Mouse (Mus musculus): ENCODE data around the gene Trim2.

Gene Trim2

DNA sequence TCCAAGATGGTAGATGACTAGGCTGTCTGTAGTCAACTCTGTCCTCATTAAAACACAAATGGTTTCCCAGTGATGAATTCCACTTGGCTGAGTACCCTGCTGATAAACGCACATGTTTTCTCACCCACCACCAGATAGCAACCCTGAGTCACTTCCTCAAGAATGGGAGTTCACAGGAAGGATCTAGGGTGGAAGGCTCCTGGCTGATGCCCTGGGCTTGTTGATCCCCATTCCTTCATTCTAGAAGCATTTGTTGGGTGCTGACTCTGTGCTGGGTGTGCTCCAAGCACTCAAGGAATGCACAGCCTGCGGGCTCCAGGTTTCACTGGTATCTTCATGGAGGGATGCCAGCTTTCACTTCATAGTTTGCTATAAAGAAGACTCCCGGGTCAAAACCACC, 12.8 kb upstream of the Trim2 start:
- DNase-seq (ENCODE audit: low spot score), result no peak

DNA sequence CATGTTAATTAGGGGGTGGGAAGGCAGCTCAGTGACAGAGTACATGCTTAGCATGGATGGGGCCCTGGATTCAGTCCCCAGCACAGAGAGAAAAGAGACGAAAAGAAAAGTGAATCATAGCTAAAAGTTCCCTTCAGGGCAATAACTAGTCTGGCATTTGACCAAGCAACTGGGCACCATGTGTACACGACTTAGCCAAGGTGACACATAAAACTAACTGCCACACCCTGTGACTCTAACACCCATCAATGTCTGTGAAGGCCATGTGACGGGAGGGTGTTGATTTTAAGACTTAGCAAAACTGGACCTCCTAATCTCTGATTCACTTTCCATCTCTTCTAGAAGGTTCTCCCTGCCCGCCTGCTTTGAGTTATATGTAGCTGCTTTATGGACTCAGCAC, 12.2 kb upstream of the Trim2 start:
- no peak for DNase-seq (ENCODE audit: low spot score)

DNA sequence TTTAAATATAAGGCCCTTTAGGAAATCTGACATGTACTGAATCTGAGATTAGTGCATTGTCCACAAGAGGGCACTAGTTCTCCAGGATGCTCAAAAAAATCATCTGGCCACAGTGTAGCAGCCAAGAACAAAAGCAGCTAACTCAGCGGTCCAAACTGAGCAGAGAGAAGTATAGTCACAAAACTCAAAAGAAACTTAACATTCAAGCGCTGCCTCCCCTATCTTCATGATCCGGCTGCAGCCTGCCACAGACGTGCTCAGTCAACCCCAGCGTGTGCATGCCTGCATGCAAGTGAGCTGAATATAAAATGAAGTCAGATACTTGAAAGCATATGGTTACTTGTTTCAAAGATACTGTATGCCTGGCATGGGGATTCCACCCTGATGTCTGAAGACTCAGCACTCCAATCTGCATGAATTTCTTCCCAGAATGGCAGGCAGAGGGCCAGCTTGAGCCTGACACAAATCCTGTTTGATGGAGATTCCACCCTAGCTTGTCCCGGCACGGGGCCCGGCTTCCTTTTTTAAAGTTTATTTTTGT, 8.0 kb upstream of the Trim2 start:
- DNase-seq (ENCODE audit: low spot score), result peak; percentile 74

DNA sequence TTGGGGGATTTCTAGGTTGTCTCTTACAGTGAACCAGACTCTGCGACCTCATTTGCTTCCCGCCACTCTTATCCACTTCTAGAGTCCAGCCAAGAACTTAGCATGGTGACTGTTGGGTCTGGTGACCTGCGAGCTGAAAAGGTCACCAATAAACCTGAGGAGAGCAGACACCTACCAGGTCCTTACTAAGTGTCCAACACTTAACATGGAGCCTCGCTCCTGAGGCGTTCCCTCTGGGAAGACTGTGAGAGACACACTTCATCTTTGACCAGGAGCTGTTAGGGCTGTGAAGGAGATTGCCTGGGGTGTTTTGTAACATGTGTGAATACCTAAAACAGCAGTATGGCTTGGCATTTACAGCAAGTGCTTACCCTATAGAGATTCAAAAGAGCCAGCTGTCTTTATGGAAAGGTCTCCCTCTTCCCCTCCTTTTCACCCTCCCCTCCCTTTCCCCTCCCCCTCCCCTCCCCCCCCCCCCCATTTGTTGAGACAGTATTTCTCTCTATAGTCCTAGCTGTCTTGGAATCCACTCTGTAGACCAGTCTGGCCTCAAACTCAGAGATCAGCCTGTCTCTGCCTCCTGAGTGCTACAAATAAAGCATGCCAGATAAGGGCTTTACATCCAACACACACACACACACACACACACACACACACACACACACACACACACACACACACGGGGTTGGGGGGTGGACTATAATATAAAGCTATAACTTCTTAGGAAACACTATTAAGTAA, 7.3 kb upstream of the Trim2 start:
- DNase-seq (ENCODE audit: low spot score), result no peak

DNA sequence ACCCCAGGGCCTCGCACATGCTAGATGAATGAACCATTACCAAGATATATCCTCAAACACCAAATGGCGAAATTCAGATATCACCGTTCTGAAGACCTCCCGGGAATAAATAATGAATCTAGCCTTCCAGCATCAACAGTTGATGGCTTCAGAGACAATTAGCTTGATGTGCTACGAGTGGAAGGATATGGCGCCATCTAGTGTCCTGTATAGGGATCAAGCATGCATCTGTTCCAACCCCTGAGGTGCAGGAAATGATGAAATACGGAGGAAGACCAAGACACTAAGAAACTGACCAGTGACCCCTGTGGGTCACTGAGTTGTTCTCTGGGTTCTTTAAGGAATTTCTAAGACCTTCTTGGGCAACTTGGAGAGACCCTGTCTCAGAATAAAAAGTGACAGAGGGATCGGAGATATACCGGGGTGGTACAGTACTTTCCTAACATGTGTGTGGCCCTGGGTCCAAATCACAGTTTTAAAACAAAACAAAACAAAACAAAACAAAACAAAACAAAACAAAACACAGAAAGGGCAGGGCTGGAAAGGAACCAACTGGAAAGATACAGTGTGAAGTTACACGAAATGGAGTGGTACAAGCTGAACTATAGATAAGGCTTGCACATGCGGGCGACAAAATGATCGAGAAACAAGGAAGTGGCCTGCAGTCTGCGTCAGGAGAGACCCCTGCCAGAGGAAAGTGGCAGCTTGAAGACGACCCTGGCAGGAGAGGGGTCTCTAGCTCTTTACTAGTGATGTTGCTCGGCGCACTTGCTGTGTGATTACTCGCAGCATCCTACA, 6.5 kb upstream of the Trim2 start:
- DNase-seq (ENCODE audit: low spot score), result peak; percentile 82

DNA sequence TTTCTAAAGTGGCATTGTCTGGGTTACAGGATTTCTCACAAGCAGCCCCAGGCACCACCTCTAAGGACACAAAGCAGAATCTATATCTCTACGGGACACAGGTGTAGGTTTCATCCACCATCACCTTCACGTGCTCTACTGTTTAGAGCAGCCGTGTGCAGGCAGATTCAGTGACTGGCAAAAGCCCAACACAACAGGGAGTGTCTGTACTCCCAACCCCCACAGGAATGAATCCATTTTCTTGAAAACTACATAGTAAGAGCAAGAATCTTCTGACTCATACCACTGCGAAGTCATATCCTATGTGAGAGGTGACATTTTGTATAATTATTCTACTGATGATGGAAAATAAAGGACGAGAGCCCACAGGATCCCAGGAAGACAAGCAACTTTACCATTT, 5.6 kb upstream of the Trim2 start:
- DNase-seq (ENCODE audit: low spot score), result no peak

DNA sequence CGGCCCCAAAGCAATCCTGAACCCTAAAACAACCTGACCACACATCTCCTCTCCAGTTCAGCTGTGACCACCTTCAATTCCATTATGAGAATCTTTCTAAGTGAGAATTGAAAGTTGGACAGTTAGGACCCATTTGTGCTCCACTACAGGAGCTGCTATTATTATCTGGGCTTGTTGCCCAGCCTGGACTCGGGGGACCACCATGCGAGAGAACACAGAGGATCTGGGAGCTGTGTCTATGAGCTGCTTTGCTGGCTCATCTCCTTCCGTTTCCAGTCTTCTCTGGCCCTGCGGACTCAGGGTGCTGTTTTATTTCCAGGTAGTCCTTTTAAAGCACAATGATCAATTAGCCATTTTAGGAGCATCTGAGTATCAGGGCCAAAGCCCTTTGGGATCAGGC, 839 bp upstream of the Trim2 start:
- no peak for DNase-seq (ENCODE audit: low spot score)

DNA sequence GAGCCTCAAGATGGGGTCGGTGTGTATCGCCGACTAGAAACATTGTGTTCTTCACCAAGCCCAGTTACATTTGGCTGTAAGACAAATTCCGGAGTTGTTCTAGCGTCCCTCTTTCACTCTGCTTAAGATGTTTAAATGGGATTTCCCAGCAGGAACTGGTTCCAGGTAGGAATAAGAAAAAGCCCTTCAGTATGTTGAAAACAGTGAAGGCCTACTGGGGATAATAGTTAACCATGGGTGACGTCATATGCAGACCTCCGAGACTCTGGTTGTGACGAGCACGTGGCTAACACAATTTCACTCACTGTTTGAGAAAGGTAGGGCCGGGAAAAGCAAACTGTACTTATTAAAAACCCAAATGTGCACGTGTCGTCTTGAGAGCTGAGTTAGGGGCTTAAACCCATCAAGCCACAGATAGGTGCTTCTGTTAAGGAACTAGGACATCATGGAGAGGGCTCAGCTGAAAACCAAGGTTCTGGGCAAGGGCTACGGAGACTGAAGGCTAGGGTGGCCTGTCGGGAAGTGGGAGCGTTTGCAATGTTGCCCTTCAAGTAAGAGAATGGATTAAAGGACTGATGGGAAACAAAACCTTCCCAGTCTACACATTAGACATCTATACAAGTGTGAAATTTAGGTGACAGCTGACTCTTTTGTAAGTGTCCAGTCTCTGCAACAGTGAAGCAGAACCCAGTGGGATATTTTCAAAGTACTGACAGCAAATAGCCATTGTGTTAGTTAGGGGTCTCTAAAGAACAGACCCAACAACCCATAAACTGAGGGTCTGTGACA, 761 bp downstream of the Trim2 start:
- DNase-seq (ENCODE audit: low spot score), result no peak

DNA sequence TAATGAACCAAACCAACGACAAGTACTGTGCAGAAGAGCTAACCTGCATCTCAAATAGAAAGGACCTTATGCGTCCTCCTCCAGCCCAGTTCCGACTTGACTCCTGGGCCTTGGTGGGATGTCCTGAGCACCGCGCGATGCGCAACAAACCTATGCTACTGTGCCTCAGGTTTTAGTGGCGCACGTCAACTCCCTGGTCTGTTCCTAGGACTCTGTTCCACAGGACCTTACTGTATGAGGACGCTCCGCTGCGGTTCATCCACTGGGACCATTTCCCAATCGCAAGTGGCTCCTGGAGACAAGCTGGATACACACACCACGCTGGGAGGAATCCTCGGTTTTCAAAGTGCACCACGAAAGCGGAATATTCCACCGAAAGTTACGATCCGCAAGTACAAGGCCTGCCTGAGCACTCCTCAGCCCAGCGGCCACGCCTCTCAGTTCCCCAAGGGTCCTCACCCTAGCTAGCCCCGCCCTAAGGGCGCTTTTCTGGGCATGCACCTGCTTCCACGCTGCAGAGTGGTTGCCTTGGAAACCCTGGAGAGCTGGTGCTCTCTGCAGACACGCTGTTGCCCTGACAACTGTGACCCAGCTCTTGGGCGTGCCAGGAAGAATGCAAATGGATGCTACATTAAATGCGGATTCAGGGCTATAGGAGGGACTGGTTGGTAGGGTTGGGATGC, 1.5 kb downstream of the Trim2 start:
- peak; percentile 75 for DNase-seq (ENCODE audit: low spot score)

DNA sequence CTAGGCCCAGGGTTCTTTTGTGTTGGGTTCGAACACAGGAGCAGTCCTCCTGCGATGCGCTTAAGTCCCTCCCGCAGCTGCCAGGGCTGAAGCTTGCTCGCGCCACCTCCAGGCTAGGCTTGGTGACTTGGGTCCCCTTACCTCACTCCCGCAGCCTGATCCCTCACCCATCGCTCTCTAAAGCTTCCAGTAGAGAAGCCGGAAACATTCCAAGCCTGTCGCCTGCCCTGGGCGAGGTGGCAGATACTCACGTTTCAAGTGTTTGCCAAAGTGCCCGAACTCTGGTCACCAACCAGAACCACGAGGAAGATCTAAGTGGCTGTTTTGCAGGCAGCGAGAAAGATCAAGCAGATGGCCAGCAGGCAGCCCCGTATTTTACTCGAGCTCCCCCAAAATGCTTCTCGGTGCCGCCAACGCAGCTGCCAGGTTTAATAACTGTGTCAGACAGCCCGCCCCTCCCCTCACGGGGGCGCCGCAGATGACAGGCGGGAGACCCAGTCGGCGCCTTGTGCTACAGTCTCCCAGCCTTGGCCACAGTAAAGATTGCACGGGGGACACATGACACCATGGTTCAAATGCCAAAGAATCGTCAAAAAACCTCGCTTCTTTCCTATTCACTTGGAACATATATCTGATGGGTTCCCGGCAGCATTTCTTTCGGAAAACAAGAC, 2.2 kb downstream of the Trim2 start:
- peak; percentile 67 for DNase-seq (ENCODE audit: low spot score)

DNA sequence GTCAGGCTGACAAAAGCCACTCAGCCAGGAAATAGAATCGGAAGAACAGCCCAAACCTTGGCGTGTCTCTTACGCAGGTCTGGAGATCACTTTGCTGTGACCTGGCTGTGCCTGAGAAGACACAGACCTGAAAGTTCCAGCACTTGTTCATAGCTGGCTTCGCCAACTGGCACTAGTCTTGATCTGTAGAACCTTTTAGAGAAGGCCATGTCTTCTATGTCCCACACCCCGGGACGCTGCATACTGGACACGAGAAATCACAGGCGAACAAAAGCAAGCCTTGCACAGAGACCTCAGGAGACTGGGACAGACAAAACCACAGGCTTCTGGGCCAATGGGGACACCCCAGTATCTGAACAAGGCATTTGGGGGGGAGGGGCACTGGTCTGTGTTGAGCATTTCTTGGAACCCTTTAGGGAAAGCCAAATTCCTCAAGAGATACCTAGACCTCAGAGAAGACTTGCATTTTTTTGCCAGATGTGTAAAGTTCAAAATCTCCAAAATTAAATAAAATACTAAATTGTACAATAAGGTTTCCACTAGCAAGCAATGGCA, 3.2 kb downstream of the Trim2 start:
- no peak for DNase-seq (ENCODE audit: low spot score)

DNA sequence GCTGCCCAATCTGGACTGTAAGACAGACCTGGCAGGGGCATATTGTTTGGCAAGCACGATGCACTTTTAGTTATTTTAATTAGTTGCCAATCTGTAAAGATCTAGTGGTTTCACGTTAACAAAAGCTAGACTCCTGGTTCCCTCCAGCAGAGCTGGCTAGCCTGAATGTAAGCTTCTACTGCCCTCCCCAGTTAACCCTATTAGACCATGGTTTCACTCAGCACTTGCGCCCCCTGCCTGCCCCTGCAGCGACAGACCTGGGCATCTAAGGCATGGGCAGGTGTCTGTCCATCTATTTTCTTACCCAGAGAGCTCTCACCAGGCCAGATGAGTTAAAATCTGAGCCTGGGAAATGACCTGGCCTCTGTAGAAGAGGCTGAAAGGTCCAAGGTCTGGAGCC, 4.4 kb downstream of the Trim2 start:
- DNase-seq (ENCODE audit: low spot score), result peak; percentile 50

DNA sequence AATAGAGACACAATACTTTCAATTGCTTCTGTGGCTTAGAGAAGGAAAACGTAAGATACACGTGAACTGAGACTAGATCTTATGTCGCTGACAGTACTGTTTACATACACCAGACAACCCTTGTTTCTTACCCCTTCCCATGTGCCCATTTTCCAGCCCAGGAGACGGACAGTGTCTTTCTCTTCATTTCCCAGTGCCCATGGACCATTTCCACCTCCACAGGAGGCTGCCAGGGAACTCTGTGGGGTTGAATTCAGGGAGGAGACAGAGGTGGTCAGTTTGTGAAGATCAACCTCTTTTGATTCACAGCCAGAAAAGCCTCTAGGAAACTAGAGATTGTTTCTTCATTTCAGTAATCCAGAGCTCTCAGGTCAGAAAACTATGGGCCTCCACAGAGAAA, 5.0 kb downstream of the Trim2 start:
- no peak for DNase-seq (ENCODE audit: low spot score)

DNA sequence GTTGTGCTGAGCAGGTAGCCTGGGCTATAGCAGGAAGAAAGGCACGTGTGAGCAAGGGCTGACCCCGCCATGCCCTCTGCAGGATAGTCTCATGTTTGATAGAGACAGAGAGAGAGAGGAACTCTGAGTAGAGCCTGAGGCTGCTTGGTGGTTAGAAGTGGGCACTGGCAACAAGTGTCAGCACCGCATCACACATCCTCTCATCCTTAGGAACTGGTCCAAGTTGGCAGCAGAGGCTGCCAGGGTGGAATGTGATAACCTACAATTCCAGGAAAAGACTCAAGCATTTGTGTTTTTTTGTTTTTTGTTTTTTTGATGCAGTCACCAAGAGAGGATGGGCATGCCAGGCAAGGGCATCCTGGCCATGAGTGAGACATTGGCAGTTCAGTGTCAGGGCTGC, 8.5 kb downstream of the Trim2 start:
- no peak for DNase-seq (ENCODE audit: low spot score)

DNA sequence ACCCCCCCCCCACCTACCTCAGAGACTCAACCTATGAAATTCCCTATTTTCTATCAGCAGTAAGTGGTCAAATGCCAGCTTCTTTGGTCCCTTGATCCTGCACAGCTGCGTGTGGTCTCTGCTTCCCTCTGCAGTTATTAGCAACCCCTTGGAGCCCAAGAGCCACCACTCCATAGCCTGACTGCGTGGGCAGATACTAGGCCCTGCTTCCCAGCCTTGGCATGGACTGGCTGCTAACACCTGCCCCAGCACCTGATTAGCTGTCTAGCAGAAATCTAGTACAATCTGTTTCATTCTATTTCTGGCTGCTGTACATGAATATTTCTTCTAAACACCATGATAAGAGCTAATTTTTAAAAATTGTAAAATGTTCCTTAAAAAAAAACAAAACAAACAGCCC, 10.0 kb downstream of the Trim2 start:
- DNase-seq (ENCODE audit: low spot score), result no peak

DNA sequence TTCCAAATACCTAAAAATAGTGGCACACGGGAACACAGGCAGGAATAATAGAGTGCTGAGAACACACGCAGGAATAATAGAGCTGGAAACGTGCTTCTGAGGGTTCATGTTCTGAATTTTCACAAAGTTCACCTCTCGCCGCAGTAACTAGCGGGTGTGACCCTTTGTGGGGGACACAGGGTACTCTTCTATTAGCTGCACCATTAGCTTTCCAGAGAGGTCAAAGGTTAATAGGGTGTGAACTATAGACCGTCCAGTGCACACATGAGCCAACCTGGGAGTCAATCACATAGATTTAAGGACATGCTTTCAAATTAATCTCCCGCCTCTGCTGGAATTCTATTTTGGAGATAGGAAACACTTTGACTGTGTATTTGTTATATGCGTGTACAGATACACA, 11.9 kb downstream of the Trim2 start:
- no peak for DNase-seq (ENCODE audit: low spot score)

DNA sequence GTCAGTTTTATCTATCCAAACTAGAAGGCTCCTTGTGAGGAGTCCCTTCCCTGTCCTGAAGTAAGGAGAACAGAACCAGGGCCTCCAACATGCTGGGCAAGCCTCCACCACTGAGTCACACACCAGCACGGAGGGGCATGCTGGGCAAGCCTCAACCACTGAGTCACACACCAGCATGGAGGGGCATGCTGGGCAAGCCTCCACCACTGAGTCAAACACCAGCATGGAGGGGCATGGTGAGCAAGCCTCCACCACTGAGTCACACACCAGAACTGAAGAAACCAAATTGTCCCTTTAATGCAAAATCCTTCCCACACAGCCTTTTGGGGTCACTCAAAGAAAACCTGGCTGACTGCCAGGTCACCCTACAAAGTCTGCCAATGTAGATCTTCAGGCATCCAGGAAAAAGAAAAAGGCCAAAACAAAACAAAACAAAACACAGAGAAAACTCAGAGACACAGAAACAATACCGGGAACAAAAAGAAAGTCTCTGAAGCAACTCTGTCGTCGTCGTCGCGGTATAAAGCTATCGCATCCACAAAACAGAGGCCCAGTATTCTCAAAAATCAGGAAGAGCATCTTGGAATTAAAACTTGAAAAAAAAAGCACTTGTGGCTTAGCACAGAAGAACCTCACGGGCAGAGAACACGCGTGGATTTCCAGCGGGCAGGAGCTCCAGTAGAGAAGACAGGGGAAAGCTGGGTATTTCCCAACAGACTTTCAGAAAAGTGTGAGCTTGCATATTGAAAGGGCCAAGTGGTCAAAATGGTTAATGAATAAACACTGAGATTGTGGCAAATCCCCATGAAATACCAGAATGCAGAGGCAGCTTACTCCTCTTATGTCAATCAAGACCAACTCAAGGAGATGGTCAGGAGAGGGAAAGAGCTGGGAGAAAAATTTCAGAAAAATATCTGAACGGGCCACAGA, 12.7 kb downstream of the Trim2 start:
- DNase-seq (ENCODE audit: low spot score), result no peak

DNA sequence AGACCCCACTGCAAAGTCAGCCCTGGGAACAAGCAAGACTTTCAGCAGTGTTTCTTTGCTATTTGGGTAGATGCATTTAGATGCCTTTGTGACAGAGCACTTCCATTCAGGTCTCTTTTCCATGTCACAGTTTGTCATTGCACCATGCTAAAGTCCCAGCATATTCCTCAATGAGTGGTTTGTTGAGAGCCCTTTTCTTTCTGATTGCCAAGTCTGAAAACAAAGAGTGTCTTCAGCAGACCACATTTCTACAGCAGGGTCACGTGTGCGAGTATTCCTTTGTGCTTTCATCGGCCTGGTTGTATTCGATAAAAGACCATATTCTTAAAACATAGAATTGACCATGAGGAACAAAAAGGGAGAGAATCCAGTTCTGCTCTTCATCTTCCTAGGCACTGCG, 14.4 kb downstream of the Trim2 start:
- DNase-seq (ENCODE audit: low spot score), result no peak

DNA sequence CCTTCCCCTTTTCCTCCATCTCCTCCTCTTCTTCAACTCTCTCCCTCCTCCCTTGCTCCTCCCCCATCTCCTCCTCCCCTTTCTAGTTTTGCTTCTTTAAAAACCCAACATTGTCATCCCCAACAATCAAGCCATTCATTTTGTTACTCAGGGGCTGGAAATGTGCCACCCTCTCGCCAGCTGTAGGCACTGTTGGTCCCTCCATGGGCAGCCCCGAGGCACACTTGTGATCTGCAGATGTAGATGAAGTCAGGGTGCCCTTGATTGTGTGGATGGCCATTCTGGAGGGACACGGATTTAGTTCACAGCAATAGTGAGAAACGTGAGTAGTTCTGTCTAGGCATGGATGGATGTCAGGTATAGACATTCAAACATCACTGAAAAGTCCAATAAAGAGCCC, 17.7 kb downstream of the Trim2 start:
- peak; percentile 76 for DNase-seq (ENCODE audit: low spot score)

DNA sequence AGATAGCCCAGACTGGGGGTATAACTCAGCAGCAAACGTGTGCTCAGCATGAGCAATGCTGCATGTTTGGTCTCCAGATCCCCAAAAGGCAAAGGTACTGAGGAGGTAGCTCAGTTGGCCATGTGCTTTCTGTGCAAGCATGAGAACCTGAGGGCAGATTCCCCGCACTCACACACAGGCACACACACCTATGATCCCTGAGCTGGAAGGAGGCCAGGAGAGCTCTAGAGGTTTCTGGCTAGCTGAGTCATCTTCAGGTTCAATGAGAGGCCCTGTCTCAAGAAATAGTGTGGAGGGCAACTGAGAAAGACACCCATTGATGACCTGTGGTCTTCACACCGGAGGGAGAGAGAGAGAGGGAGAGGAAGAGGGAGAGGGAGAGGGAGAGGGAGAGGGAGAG, 19.4 kb downstream of the Trim2 start:
- DNase-seq (ENCODE audit: low spot score), result no peak
